Mouse (Mus musculus) adrenal gland, adult (tissue): ENCODE results near the gene Fanci.
A peak's percentile ranks its signal among the peaks of the same experiment; 100 is the strongest.

Experiments used
- DNase-seq, 2 experiments: peaks; one replicate each; pipeline ENCODE4 v3.0.0; 2022 to 2023; ENCODE audit warnings: low spot score in 1 of 2; ENCODE audit not compliant: inconsistent age in 2 of 2

Fanci gene

GRCm38 (mm10) chr7:79498965-79499595 is 107.4 kb downstream of the Fanci start:
- DNase-seq, result peak; percentile 39 to 77
